Mouse (Mus musculus): ENCODE measurements around the gene 4931414P19Rik. TPM values are rescaled to one million over a fixed set of nuclear protein-coding genes. Genes with fewer than 3 reads are reported as not detected.
A peak's percentile ranks its signal among the peaks of the same experiment; 100 is the strongest.

The 4931414P19Rik gene
- polyA plus RNA-seq, 1 experiment from 2014 or later: 12.2 TPM

- ATAC-seq (no peak), DNase-seq (ENCODE audit: low read depth, low spot score) (no peak)
- ChIA-PET CTCF (interaction anchor here (1.1 to 1.2 kb wide), 2 partner anchors 61 to 65 kb away, joined by 3 read pairs; no protein-coding TSS in a partner anchor), POLR2A (interaction anchor here (0.9 to 2.6 kb wide), 3 partner anchors 16 to 42 kb away, joined by 4 to 8 read pairs (median 4); partner anchors contain the start of genes Haus4 and Psmb5)
- in situ Hi-C loops (cut with MboI; ENCODE audit: low pct_unique_long_range_greater_than_20kb): loop anchor here (10.0 kb wide), 1 partner anchor 352 kb away; no protein-coding TSS in a partner anchor
- H3K27me3 ChIP-seq: no peaks in the 10 kb centered on the region
- no peak for TF ChIP-seq CTCF (IDR thresholded peaks at IDR 0.05)
Observed at GRCm38 (mm10) chr14:54576241-54577088, 29.3 kb downstream of the 4931414P19Rik start.

GRCm38 (mm10) chr14:54575631-54576030 lies 30.2 kb downstream of the 4931414P19Rik start:
- ATAC-seq (peak; percentile 34), DNase-seq (ENCODE audit: low read depth, low spot score) (no peak)
- no peaks in the 10 kb centered on the region for H3K27me3 ChIP-seq
- in situ Hi-C loops (cut with MboI; ENCODE audit: low pct_unique_long_range_greater_than_20kb): loop anchor here (10.0 kb wide), 1 partner anchor 351 kb away; no protein-coding TSS in a partner anchor
- CTCF ChIA-PET: interaction anchor here (1.1 to 1.2 kb wide), 2 partner anchors 62 to 66 kb away, joined by 3 read pairs; no protein-coding TSS in a partner anchor
- TF ChIP-seq CTCF (IDR thresholded peaks at IDR 0.05): no peak
- POLR2A ChIA-PET: interaction anchor here (1.0 kb wide), 1 partner anchor 15 kb away, joined by 4 read pairs; no protein-coding TSS in a partner anchor

GRCm38 (mm10) chr14:54575031-54575430 lies 30.8 kb downstream of the 4931414P19Rik start:
- no peaks in the 10 kb centered on the region for H3K27me3 ChIP-seq
- CTCF ChIA-PET: interaction anchor here (1.4 kb wide), 1 partner anchor 47 kb away, joined by 5 read pairs; no protein-coding TSS in a partner anchor
- no peak for TF ChIP-seq CTCF (IDR thresholded peaks at IDR 0.05)
- POLR2A ChIA-PET: no interaction called here
- ATAC-seq (no peak), DNase-seq (ENCODE audit: low read depth, low spot score) (no peak)
- in situ Hi-C loops (cut with MboI; ENCODE audit: low pct_unique_long_range_greater_than_20kb): loop anchor here (10.0 kb wide), 1 partner anchor 350 kb away; no protein-coding TSS in a partner anchor

GRCm38 (mm10) chr14:54574253-54574652 lies 31.5 kb downstream of the 4931414P19Rik start:
- ATAC-seq (no peak), DNase-seq (ENCODE audit: low read depth, low spot score) (no peak)
- CTCF ChIA-PET: interaction anchor here (1.1 to 4.2 kb wide), 6 partner anchors 10 to 125 kb away, joined by 3 to 23 read pairs (median 5); partner anchors contain the start of gene Haus4
- in situ Hi-C loops (cut with MboI; ENCODE audit: low pct_unique_long_range_greater_than_20kb): loop anchor here (10.0 kb wide), 1 partner anchor 349 kb away; no protein-coding TSS in a partner anchor
- no peaks in the 10 kb centered on the region for H3K27me3 ChIP-seq
- POLR2A ChIA-PET: interaction anchor here (0.6 to 1.1 kb wide), 3 partner anchors 9 to 985 kb away, joined by 3 to 4 read pairs (median 3); no protein-coding TSS in a partner anchor
- no peak for TF ChIP-seq CTCF (IDR thresholded peaks at IDR 0.05)

GRCm38 (mm10) chr14:54572790-54573736 lies 32.7 kb downstream of the 4931414P19Rik start:
- TF ChIP-seq CTCF (IDR thresholded peaks at IDR 0.05): no peak
- DNase-seq (ENCODE audit: low read depth, low spot score) (peak; percentile 96), ATAC-seq (peak; percentile 55)
- no peaks in the 10 kb centered on the region for H3K27me3 ChIP-seq
- ChIA-PET POLR2A (interaction anchor here (0.5 to 1.1 kb wide), 3 partner anchors 10 to 24 kb away, joined by 3 to 4 read pairs (median 3); no protein-coding TSS in a partner anchor), CTCF (interaction anchor here (1.0 to 4.2 kb wide), 12 partner anchors 10 to 124 kb away, joined by 3 to 23 read pairs (median 4); partner anchors contain the start of gene Haus4)
- in situ Hi-C loops (cut with MboI; ENCODE audit: low pct_unique_long_range_greater_than_20kb): loop anchor here (10.0 kb wide), 1 partner anchor 348 kb away; no protein-coding TSS in a partner anchor

GRCm38 (mm10) chr14:54572122-54572521 lies 33.7 kb downstream of the 4931414P19Rik start:
- ChIA-PET POLR2A (interaction anchor here (1.1 kb wide), 1 partner anchor 32 kb away, joined by 3 read pairs; no protein-coding TSS in a partner anchor), CTCF (interaction anchor here (0.9 to 4.2 kb wide), 10 partner anchors 9 to 69 kb away, joined by 3 to 23 read pairs (median 4); partner anchors contain the start of gene Cdh24)
- no peak for TF ChIP-seq CTCF (IDR thresholded peaks at IDR 0.05)
- no peak for DNase-seq (ENCODE audit: low read depth, low spot score)
- ATAC-seq: no peak
- no peaks in the 10 kb centered on the region for H3K27me3 ChIP-seq
- in situ Hi-C loops (cut with MboI; ENCODE audit: low pct_unique_long_range_greater_than_20kb): loop anchor here (10.0 kb wide), 1 partner anchor 347 kb away; no protein-coding TSS in a partner anchor

- CTCF ChIA-PET: interaction anchor here (0.7 to 2.3 kb wide), 13 partner anchors 8 to 116 kb away, joined by 3 to 10 read pairs (median 4); partner anchors contain the start of genes 1700123O20Rik, 4931414P19Rik, Ajuba and Haus4
- no peaks in the 10 kb centered on the region for H3K27me3 ChIP-seq
- POLR2A ChIA-PET: interaction anchor here (0.7 to 0.8 kb wide), 2 partner anchors 42 to 303 kb away, joined by 3 to 4 read pairs; no protein-coding TSS in a partner anchor
- in situ Hi-C loops (cut with MboI; ENCODE audit: low pct_unique_long_range_greater_than_20kb): loop anchor here (10.0 kb wide), 1 partner anchor 345 kb away; no protein-coding TSS in a partner anchor
- TF ChIP-seq CTCF (IDR thresholded peaks at IDR 0.05): no peak
- DNase-seq (ENCODE audit: low read depth, low spot score): no peak
- ATAC-seq: no peak
Observed at GRCm38 (mm10) chr14:54569451-54570392, 36.1 kb downstream of the 4931414P19Rik start.

GRCm38 (mm10) chr14:54568694-54569414 lies 36.9 kb downstream of the 4931414P19Rik start:
- DNase-seq (ENCODE audit: low read depth, low spot score) (no peak), ATAC-seq (no peak)
- CTCF ChIA-PET: interaction anchor here (0.7 to 2.3 kb wide), 13 partner anchors 9 to 117 kb away, joined by 3 to 10 read pairs (median 4); partner anchors contain the start of genes 1700123O20Rik, 4931414P19Rik, Ajuba and Haus4
- POLR2A ChIA-PET: interaction anchor here (0.7 to 3.0 kb wide), 3 partner anchors 10 to 304 kb away, joined by 3 to 9 read pairs (median 4); no protein-coding TSS in a partner anchor
- H3K27me3 ChIP-seq: no peaks in the 10 kb centered on the region
- in situ Hi-C loops (cut with MboI; ENCODE audit: low pct_unique_long_range_greater_than_20kb): no loop called here
- TF ChIP-seq CTCF (IDR thresholded peaks at IDR 0.05): no peak
